Mouse (Mus musculus) v-Abl transformed pro-B cells (cell line): ENCODE data around the gene Trdmt1.

Source experiments
- in situ Hi-C, 2 experiments: fragments of 400-800 bp; cut with MboI; formaldehyde crosslinking; loops; one replicate each; pipeline ENCODE4 v1.15.1; 2025; ENCODE audit not compliant: unreplicated experiment in 2 of 2

Gene Trdmt1

GRCm38 (mm10) chr2:13522106-13522505 is 22.4 kb downstream of the Trdmt1 start:
- in situ Hi-C loops: no loop called here

DNA sequence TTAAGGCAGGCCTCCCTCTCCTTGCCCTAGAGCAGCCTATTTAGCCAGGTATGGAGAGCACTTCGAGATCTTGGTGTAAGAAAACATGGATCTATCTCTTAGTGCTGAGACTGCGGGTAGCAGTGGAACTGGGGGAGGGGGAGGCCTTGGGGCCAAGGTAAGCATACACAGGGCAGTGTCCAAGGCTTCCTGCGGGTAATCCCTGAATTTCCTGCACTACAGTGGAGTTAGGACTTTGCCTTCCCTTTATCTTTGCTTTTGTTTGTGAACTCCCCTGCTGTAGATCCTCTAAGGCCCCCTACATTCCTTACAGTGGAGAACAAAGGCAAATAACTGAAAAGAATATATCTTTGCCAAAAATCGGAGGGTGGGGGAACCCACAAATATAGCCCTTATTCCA is 29.5 kb downstream of the Trdmt1 start:
- in situ Hi-C loops: no loop called here

DNA sequence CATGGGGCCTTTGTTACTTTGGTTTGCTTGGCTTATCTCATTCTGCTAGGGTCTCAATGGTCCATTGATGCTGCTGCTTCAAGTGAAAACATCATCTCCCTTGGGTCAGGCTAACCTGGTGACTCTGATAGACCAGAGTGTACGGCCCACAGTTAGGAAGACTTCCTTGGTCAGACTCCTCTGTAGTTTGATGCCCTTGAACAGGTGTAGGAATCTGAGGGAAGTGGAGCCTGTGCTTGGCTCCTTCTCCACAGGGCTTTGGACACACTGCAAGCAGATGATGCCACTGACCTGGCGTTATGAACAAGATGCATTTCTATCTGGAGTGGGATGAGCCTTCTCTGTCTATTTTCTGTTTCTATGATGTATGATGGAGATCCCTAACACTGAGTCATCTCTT is 41.8 kb downstream of the Trdmt1 start:
- in situ Hi-C loops: no loop called here

DNA sequence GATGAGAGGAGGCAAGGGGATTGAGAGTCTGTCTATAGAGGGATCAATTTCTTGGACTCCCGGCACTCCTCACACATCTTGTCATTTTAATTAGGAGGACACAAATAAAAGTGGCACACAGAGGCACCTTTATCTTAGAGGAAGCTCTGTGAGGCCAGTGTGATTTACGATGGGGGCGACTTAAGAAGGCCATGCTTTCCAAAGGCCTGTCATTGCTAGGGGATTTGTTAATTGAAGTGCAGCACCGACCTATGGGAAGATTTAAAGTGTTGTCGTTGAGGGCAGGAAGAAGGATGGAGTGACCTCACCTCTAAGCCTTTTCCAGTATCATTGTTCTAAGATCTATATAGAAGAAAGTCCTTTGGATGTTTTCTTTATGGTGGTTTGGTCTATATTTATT is 42.9 kb downstream of the Trdmt1 start:
- in situ Hi-C loops: no loop called here

- in situ Hi-C loops: no loop called here
These were observed 44.0 kb downstream of the Trdmt1 start for GRCm38 (mm10) chr2:13500298-13500999.

DNA sequence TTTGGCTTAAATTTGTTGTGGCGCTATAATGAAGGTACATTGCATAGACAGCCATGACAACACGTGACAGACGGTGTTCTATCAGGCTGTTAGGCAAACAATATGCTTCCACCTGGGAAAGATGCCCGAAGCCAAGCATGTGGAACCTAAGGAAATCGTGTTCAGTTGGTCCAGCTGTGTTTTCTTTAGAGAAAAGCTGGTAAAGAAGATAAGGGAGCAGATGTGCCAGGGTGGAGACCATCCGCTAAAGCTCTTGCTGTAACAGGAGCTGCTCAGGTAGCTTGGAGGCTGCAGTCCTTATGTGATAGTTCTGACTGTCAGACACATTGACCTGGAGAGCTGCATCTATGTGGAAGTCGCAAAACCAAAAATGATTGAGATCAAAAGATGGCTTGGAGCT is 45.3 kb downstream of the Trdmt1 start:
- in situ Hi-C loops: no loop called here

- in situ Hi-C loops: no loop called here
These were observed 48.4 kb downstream of the Trdmt1 start for GRCm38 (mm10) chr2:13496087-13496486.

DNA sequence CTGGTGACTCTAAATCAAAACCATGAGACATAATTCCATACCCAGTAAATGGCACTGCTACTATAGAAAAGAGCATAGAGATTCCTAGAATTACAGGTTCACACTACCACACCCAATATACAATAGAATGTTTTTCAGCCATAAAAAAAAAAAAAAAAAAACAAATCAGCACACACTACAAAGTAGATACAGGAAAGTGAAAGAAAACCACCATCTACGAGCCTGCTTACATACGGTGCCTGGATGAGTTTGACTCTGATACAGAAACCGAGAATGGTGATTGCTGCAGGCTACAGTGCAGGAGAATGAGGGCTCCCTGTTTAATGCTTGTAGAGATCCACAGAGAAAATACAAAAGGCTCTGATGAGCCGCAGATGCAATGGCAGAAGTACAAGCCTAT is 51.5 kb downstream of the Trdmt1 start:
- in situ Hi-C loops: no loop called here

GRCm38 (mm10) chr2:13491734-13492133 is 52.7 kb downstream of the Trdmt1 start, which contains the start of gene Cubn:
Gene Cubn (minus strand): TSS chr2:13491813.
- in situ Hi-C loops: no loop called here

DNA sequence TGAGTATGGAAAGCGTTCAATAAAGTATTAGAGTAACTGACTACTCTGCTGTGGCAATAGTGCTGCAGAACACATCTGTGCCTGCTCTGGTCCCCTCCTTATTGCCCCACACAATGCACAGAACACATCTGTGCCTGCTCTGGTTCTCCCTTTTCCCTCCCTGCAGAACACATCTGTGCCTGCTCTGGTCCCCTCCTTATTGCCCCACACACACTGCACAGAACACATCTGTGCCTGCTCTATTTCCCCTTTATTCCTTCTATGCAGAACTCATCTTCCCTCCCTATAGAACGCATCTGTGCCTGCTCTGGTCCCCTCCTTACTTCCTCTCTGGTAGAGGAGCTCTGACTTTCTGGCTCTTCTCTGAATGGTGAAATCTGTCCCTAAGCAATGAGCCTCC is 54.0 kb downstream of the Trdmt1 start:
- in situ Hi-C loops: no loop called here

GRCm38 (mm10) chr2:13486470-13486869 is 58.0 kb downstream of the Trdmt1 start:
- in situ Hi-C loops: no loop called here

- in situ Hi-C loops: no loop called here
These were observed 59.9 kb downstream of the Trdmt1 start for GRCm38 (mm10) chr2:13484566-13484965.

DNA sequence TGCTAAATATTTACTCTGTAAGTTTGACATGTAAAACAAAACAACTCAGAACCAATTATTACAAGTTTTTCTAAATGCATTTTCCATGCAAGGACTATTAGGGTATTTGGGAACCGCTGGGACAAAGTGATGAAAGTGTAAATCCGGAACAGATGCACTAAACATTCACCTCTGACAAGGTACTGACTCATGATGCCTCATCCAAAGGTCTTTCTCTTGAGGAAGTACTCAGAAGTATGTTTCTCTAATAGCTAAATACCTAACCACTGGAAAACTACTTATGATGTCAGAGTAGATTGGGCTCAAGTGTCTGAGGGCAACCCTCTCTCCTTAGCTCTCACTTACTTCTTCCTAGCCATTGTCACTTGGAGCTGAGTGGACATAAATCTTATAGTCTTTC is 63.7 kb downstream of the Trdmt1 start:
- in situ Hi-C loops: no loop called here

- in situ Hi-C loops: no loop called here
These were observed 65.3 kb downstream of the Trdmt1 start for GRCm38 (mm10) chr2:13479165-13479564.

DNA sequence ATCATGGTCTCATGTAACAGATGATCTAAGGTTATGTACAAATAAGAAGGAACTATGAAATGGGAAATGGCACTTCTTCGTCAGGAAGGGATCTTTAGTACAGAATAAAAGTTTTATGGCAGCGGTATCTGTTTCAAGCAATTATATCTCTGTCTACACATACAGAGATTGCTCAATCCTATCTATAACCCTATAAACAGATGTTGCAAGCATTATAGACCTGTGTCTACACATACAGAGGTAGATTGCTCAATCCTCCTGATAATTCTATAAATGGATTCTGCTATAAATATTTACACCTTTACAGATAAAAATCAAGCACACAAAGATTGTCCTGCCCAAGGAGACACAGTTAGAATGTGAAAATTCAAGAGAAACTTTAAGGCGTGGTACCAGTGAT is 74.4 kb downstream of the Trdmt1 start:
- in situ Hi-C loops: no loop called here

- in situ Hi-C loops: no loop called here
These were observed 74.8 kb downstream of the Trdmt1 start for GRCm38 (mm10) chr2:13469641-13470040.

GRCm38 (mm10) chr2:13466685-13467084 is 77.8 kb downstream of the Trdmt1 start:
- in situ Hi-C loops: no loop called here
